Mouse (Mus musculus) neural tube, embryonic 13.5 days (tissue): ENCODE measurements around the gene Raver2. TPM values are rescaled to one million over a fixed set of nuclear protein-coding genes. Genes with fewer than 3 reads are reported as not detected.

Source experiments
- ATAC-seq: fragments of 200-750 bp; cut with Nextera tagmentation; 2 replicates; pipeline ENCODE4 v1.8.0; 2017; ENCODE audit warnings: low read depth, mild to moderate bottlenecking, moderate TSS enrichment, moderate library complexity
- H3K27ac ChIP-seq: fragments of 300-500 bp; sonication (generic); replicated peaks from 2 replicates; pipeline ENCODE4 v1.5.1; 2015; ENCODE audit warnings: moderate library complexity, mild to moderate bottlenecking, inconsistent platforms
- H3K27me3 ChIP-seq: fragments of 300-500 bp; sonication (generic); 2 replicates; pipeline ENCODE4 v1.6.1; 2015; ENCODE audit warnings: mild to moderate bottlenecking, inconsistent platforms
- H3K36me3 ChIP-seq: fragments of 300-500 bp; sonication (generic); 2 replicates; pipeline ENCODE4 v1.6.1; 2015; ENCODE audit warnings: mild to moderate bottlenecking, inconsistent platforms
- H3K4me1 ChIP-seq: fragments of 300-500 bp; sonication (generic); replicated peaks from 2 replicates; pipeline ENCODE4 v1.6.1; 2015; ENCODE audit warnings: inconsistent platforms
- H3K4me2 ChIP-seq: fragments of 300-500 bp; sonication (generic); 2 replicates; pipeline ENCODE4 v1.6.1; 2015; ENCODE audit warnings: inconsistent platforms, mild to moderate bottlenecking, moderate library complexity
- H3K4me3 ChIP-seq: fragments of 300-500 bp; sonication (generic); 2 replicates; pipeline ENCODE4 v1.5.1; 2015; ENCODE audit warnings: mild to moderate bottlenecking, inconsistent platforms
- H3K9ac ChIP-seq: fragments of 300-500 bp; sonication (generic); 2 replicates; pipeline ENCODE4 v1.6.1; 2015; ENCODE audit warnings: moderate library complexity, mild to moderate bottlenecking, inconsistent platforms
- H3K9me3 ChIP-seq: fragments of 300-500 bp; sonication (generic); 2 replicates; pipeline ENCODE4 v1.6.1; 2016; ENCODE audit warnings: inconsistent platforms
- WGBS: fragments of 180-500 bp; shearing (Covaris S2); methylation state at CpG from one replicate; pipeline ENCODE4 v1.1.7; 2015; 5-methylcytosine and 5-hydroxymethylcytosine counted together
- polyA plus RNA-seq: library from polyadenylated mRNA; unstranded; fragments of >200 nt; fragmentation: Nextera tagmentation; extraction: Ambion mirVana; gene quantifications from 2 replicates; pipeline ENCODE4 v1.2.1, GENCODE M21; 2015

The Raver2 gene
- 7.7 and 8.7 TPM in 2 replicates for polyA plus RNA-seq

DNA sequence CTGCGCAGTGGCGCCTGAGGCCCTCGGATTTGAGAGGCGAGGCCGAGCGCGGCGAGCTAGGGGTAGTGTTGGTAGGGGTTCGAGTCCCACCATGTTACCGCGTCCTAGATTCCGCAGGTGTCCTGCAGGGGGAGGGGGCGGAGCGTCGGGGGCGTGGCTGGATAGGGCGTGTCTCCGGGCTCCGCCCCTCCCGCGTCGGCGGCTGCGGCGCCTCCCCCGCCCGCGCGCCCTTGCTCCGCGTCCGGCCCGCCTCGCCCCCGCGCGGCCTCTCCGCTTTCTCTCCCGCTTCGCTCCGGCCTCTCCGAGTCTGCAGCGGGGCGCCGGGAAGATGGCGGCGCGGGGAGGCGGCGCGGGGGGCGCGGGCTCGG, at the start of gene Raver2:
Gene Raver2 (plus strand): TSS at position 198 of the 368 bp plus-strand sequence.
- 1% methylated on average over 39 of the region's 54 CpGs for WGBS
- ATAC-seq, result peak; percentile 83
- peak within 1 kb of the TSS; percentile 77 for H3K4me3 ChIP-seq
- H3K4me1 ChIP-seq, result peaks cover 11% of the 10 kb centered on the region
- H3K36me3 ChIP-seq, result no peaks in the 10 kb centered on the region
- no peaks in the 10 kb centered on the region; the same call in 1 of the 2 replicates for H3K27me3 ChIP-seq
- no peak within 1 kb of the TSS; the same call in 1 of the 2 replicates for H3K27ac ChIP-seq
- H3K4me2 ChIP-seq, result peak within 1 kb of the TSS; percentile 92
- H3K9me3 ChIP-seq, result no peaks in the 10 kb centered on the region
- peak within 1 kb of the TSS; percentile 82 for H3K9ac ChIP-seq

DNA sequence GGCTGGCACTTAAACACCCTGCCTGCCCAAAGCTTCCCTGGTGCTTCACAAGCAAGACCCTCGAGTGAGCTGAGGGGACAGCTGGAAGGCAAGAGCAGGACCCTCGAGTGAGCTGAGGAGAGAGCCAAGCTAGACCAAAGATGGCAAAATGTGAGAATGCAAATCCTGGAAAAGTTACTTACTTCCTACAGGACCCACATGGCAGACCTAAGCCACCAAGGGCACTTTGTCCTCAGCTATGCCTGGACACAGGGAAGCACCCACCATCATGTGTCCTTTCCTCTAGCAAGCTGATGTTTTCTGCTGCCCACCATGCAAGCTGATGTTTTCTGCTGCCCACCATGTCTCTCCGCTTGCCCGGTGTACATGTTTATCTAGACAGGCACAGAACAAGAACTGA, 48.2 kb upstream of the Raver2 start, which contains the start of gene Gm10577:
Gene Gm10577 (minus strand): TSS at position 101 of the 400 bp plus-strand sequence.
- no peak within 1 kb of the TSS for H3K9ac ChIP-seq

DNA sequence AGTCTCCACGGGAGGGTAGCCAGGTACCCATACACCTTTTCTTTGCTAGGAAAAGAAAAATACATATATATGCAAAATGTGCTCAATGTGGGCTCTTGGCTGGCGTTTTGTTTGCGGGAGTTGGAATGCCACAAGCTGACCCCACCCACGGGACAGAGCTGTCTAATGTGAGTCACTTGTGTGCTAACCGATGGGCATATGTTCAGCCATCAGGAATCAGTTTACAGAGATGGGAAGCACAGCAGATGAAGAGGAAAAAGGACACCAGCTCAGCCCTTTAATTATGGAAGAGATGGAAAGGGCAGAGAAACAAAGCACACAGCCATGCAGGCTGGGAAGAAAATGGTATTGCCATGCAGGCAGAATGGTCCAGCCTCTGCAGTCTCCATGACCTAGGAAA, 42.2 kb upstream of the Raver2 start:
- WGBS, result 82% methylated on average over 5 of the region's 5 CpGs
- Histone ChIP-seq H3K27ac (no peak overlapping the region), H3K4me3 (no peak overlapping the region), H3K27me3 (no peaks in the 10 kb centered on the region), H3K4me1 (no peaks in the 10 kb centered on the region), H3K9ac (no peak overlapping the region), H3K9me3 (peaks cover 17% of the 10 kb centered on the region), H3K4me2 (no peak overlapping the region), H3K36me3 (no peaks in the 10 kb centered on the region)
- ATAC-seq, result no peak

More for the DNA sequence above, 48.2 kb upstream of the Raver2 start, which contains the start of gene Gm10577:
- 82% methylated on average over 4 of the region's 4 CpGs for WGBS
- H3K4me3 ChIP-seq, result no peak within 1 kb of the TSS
- H3K4me2 ChIP-seq, result no peak within 1 kb of the TSS
- no peak within 1 kb of the TSS for H3K27ac ChIP-seq
- H3K27me3 ChIP-seq, result no peaks in the 10 kb centered on the region
- H3K36me3 ChIP-seq, result no peaks in the 10 kb centered on the region
- no peaks in the 10 kb centered on the region for H3K4me1 ChIP-seq
- H3K9me3 ChIP-seq, result peaks cover 18% of the 10 kb centered on the region
- no peak for ATAC-seq

GRCm38 (mm10) chr4:101026995-101027394, 41.8 kb upstream of the Raver2 start:
- no peaks in the 10 kb centered on the region for H3K36me3 ChIP-seq
- no peaks in the 10 kb centered on the region for H3K4me1 ChIP-seq
- H3K4me3 ChIP-seq, result no peak overlapping the region
- no peak overlapping the region for H3K27ac ChIP-seq
- no peak overlapping the region for H3K9ac ChIP-seq
- peaks cover 15% of the 10 kb centered on the region for H3K9me3 ChIP-seq
- no peaks in the 10 kb centered on the region for H3K27me3 ChIP-seq
- ATAC-seq, result no peak
- 78% methylated on average over 2 of the region's 2 CpGs for WGBS
- H3K4me2 ChIP-seq, result no peak overlapping the region

DNA sequence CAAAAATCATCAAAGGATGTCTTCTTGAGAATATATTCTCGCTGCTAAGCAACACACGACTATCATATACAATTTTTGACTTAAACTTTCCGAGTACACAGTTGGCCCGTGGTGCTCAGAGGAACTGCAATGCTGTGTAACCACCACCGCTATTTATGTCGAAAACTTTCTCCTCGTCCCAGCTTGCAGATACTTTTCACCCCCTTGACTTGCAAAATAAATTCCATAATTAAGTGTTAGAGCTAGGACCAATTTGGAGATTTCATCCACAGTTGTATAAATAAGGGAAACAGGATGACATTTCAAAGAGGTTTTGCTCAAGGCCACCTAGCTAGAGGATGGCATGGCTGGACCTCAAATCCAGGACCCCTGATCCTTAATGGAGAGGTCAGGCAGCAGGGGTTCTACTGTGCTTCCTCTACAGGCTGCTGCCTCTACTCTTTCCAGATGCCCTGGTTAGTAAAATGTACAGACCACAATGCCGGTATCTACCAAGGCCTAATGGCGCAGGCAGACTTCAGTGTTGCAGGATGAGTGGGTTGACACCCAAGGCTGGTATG, 40.9 kb upstream of the Raver2 start:
- H3K36me3 ChIP-seq, result no peaks in the 10 kb centered on the region
- H3K27ac ChIP-seq, result no peak overlapping the region
- H3K4me3 ChIP-seq, result no peak overlapping the region
- H3K9me3 ChIP-seq, result peaks cover 6% of the 10 kb centered on the region
- H3K4me1 ChIP-seq, result no peaks in the 10 kb centered on the region
- 90% methylated on average over 9 of the region's 9 CpGs for WGBS
- no peak overlapping the region for H3K4me2 ChIP-seq
- no peak for ATAC-seq
- no peaks in the 10 kb centered on the region for H3K27me3 ChIP-seq
- no peak overlapping the region for H3K9ac ChIP-seq

DNA sequence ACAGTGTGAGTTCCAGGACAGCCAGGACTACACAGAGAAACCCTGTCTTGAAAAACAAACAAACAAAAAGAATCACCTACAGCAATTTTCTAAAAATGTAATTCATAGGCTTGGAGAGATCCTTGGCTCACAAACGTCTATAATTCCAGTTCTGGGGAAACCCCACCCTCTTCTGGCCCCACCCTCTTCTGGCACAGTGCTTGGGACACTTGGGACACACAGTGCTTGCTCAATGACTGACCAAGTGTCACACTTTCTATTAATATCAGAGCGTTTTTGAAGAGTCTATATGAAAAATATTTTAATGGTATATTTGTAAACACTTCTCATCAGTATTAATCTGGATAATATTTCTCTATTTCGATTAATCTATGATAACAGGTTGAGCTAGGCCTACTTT, 35.7 kb upstream of the Raver2 start:
- Histone ChIP-seq H3K9ac (no peak overlapping the region), H3K4me2 (no peak overlapping the region), H3K27me3 (no peaks in the 10 kb centered on the region), H3K36me3 (no peaks in the 10 kb centered on the region), H3K9me3 (no peaks in the 10 kb centered on the region), H3K27ac (no peak overlapping the region), H3K4me1 (no peaks in the 10 kb centered on the region), H3K4me3 (no peak overlapping the region)
- 83% methylated on average over 3 of the region's 3 CpGs for WGBS
- ATAC-seq, result no peak

- ATAC-seq, result no peak
- Histone ChIP-seq H3K9ac (no peak overlapping the region), H3K4me1 (no peaks in the 10 kb centered on the region), H3K27me3 (no peaks in the 10 kb centered on the region), H3K36me3 (no peaks in the 10 kb centered on the region), H3K9me3 (no peaks in the 10 kb centered on the region), H3K4me2 (no peak overlapping the region), H3K4me3 (no peak overlapping the region), H3K27ac (no peak overlapping the region)
- WGBS, result 81% methylated on average over 5 of the region's 5 CpGs
Measured at GRCm38 (mm10) chr4:101035131-101035530, 33.7 kb upstream of the Raver2 start.

- Histone ChIP-seq H3K9ac (no peak overlapping the region), H3K4me3 (no peak overlapping the region), H3K4me1 (no peaks in the 10 kb centered on the region), H3K27me3 (no peaks in the 10 kb centered on the region), H3K9me3 (no peaks in the 10 kb centered on the region), H3K4me2 (no peak overlapping the region), H3K36me3 (no peaks in the 10 kb centered on the region), H3K27ac (no peak overlapping the region)
- 67% methylated on average over 7 of the region's 7 CpGs for WGBS
- no peak for ATAC-seq
Measured at GRCm38 (mm10) chr4:101037156-101037555, 31.6 kb upstream of the Raver2 start.

DNA sequence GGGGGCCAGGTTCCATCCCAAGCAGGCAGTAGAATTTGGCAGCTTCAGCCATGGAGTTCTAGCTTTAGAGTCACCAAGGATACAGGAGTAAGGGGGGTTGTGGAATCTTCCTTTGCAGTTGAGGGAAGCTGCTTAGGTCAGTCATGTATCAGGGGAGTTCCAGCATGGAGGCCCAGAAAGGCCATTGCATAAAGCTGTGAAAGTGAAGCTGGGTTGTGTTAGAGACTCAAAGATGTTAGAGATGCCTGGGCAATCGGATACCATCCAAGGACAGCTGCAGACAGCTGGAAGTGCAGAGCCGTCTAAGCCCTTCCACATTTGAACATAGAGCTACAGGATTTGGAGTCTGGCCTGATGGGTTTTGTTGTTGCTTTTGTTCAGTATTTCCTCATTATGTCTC, 25.1 kb upstream of the Raver2 start:
- no peaks in the 10 kb centered on the region for H3K4me1 ChIP-seq
- 87% methylated on average over 2 of the region's 2 CpGs for WGBS

GRCm38 (mm10) chr4:101044149-101044548, 24.6 kb upstream of the Raver2 start:
- Histone ChIP-seq H3K36me3 (no peaks in the 10 kb centered on the region), H3K4me2 (no peak overlapping the region), H3K4me3 (no peak overlapping the region), H3K4me1 (no peaks in the 10 kb centered on the region), H3K27me3 (no peaks in the 10 kb centered on the region), H3K9me3 (no peaks in the 10 kb centered on the region), H3K9ac (no peak overlapping the region), H3K27ac (no peak overlapping the region)
- ATAC-seq, result no peak

More for the DNA sequence above, 25.1 kb upstream of the Raver2 start:
- H3K4me2 ChIP-seq, result no peak overlapping the region
- H3K9ac ChIP-seq, result no peak overlapping the region
- ATAC-seq, result no peak
- H3K27me3 ChIP-seq, result no peaks in the 10 kb centered on the region
- no peak overlapping the region for H3K4me3 ChIP-seq
- H3K9me3 ChIP-seq, result no peaks in the 10 kb centered on the region
- H3K36me3 ChIP-seq, result no peaks in the 10 kb centered on the region
- no peak overlapping the region for H3K27ac ChIP-seq

DNA sequence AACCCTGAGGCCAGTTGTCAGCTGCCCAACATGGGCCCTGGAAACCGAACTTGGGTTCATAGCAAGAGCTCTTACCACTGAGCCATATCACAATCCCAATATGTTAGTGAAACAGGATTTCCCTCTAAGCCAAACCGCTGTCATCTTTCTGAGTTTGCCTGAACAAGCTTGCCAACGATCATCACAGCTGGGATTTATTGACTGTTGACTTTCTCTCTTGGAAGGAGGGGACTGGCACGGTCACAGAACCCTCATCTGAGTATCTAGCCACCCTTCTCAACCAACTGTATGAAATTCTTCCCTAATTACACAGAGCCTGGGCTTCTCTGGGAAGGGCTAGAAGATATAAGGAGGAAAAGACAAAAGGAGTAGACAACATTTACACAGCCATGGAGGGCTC, 22.2 kb upstream of the Raver2 start:
- Histone ChIP-seq H3K4me3 (no peak overlapping the region), H3K27me3 (no peaks in the 10 kb centered on the region)

DNA sequence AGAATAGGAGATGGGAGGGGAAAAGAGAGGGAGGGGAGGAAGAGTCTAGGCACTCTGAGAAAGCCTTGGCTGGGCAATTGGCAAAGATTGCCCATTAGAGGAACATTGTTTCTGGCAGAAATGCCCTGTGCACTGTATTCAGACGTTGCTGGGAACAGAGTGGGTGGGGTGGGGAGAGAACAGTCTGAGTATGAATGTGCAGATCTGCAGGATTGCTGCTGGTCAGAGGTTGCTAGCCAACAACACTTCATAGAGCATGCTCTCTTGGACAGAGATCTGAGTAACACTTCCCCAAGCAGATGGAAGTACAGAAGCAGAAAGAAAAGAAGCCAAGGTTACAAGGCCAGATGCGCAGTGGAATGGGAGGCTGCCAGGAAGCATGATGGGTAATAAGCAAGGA, 6.6 kb upstream of the Raver2 start:
- H3K36me3 ChIP-seq, result no peaks in the 10 kb centered on the region
- no peak for ATAC-seq
- H3K27me3 ChIP-seq, result no peaks in the 10 kb centered on the region
- no peaks in the 10 kb centered on the region; the same call in 1 of the 2 replicates for H3K9me3 ChIP-seq
- H3K4me3 ChIP-seq, result no peak overlapping the region
- H3K4me2 ChIP-seq, result no peak overlapping the region
- no peak overlapping the region for H3K9ac ChIP-seq
- WGBS, result 82% methylated on average over 2 of the region's 2 CpGs
- no peak overlapping the region for H3K27ac ChIP-seq
- H3K4me1 ChIP-seq, result no peaks in the 10 kb centered on the region

More for the DNA sequence above, 22.2 kb upstream of the Raver2 start:
- Histone ChIP-seq H3K4me2 (no peak overlapping the region), H3K36me3 (no peaks in the 10 kb centered on the region), H3K27ac (no peak overlapping the region), H3K9me3 (no peaks in the 10 kb centered on the region), H3K9ac (no peak overlapping the region), H3K4me1 (no peaks in the 10 kb centered on the region)
- 81% methylated on average over 4 of the region's 4 CpGs for WGBS
- ATAC-seq, result no peak

GRCm38 (mm10) chr4:101066401-101066800, 2.4 kb upstream of the Raver2 start:
- no peaks in the 10 kb centered on the region; the same call in 1 of the 2 replicates for H3K9me3 ChIP-seq
- H3K27ac ChIP-seq, result no peak overlapping the region
- H3K9ac ChIP-seq, result no peak overlapping the region
- H3K4me3 ChIP-seq, result no peak overlapping the region
- H3K36me3 ChIP-seq, result no peaks in the 10 kb centered on the region
- no peak for ATAC-seq
- 39% methylated on average over 5 of the region's 5 CpGs for WGBS
- H3K4me2 ChIP-seq, result no peak overlapping the region
- H3K4me1 ChIP-seq, result peaks cover 11% of the 10 kb centered on the region
- H3K27me3 ChIP-seq, result no peaks in the 10 kb centered on the region
